Mouse (Mus musculus) midbrain, embryonic 10.5 days (tissue): ENCODE results near the gene Rsrc1. TPM values are rescaled to one million over a fixed set of nuclear protein-coding genes. Genes with fewer than 3 reads are reported as not detected.
A peak's percentile ranks its signal among the peaks of the same experiment; 100 is the strongest.

Experiments
- DNase-seq: peaks from one replicate; pipeline ENCODE4 v3.0.0-alpha.2; 2017; ENCODE audit warnings: low spot score
- H3K27ac ChIP-seq: fragments of 300-500 bp; sonication (generic); replicated peaks from 2 replicates; pipeline ENCODE4 v1.5.1; 2016; ENCODE audit warnings: mild to moderate bottlenecking
- H3K27me3 ChIP-seq: fragments of 300-500 bp; sonication (generic); 2 replicates; pipeline ENCODE4 v1.6.1; 2016; ENCODE audit warnings: low read depth, mild to moderate bottlenecking; ENCODE audit not compliant: poor library complexity, severe bottlenecking
- H3K36me3 ChIP-seq: fragments of 300-500 bp; sonication (generic); 2 replicates; pipeline ENCODE4 v1.6.1; 2016; ENCODE audit warnings: mild to moderate bottlenecking, moderate library complexity
- H3K4me1 ChIP-seq: fragments of 300-500 bp; sonication (generic); 2 replicates; pipeline ENCODE4 v1.6.1; 2016
- H3K4me3 ChIP-seq: fragments of 300-500 bp; sonication (generic); 2 replicates; pipeline ENCODE4 v1.5.1; 2016; ENCODE audit warnings: mild to moderate bottlenecking, moderate library complexity
- H3K9me3 ChIP-seq: fragments of 300-500 bp; sonication (generic); replicated peaks from 2 replicates; pipeline ENCODE4 v1.6.1; 2016; ENCODE audit warnings: mild to moderate bottlenecking
- WGBS: fragments of 180-500 bp; shearing (Covaris S2); methylation state at CpG from one replicate; pipeline ENCODE4 v1.1.7; 2016; 5-methylcytosine and 5-hydroxymethylcytosine counted together
- polyA plus RNA-seq: library from polyadenylated mRNA; unstranded; fragments of >200 nt; fragmentation: Nextera tagmentation; extraction: Ambion mirVana; gene quantifications from 2 replicates; pipeline ENCODE4 v1.2.1, GENCODE M21; 2016

Rsrc1 gene
- polyA plus RNA-seq, 1 experiment from 2014 or later, result 42.2 TPM

- no peak overlapping the region for H3K4me3 ChIP-seq
- no peak overlapping the region for H3K27ac ChIP-seq
- peaks cover 20% of the 10 kb centered on the region for H3K27me3 ChIP-seq
- WGBS, result 80% methylated on average over 5 of the region's 5 CpGs
- H3K4me1 ChIP-seq, result peaks cover 8% of the 10 kb centered on the region
- H3K9me3 ChIP-seq, result no peaks in the 10 kb centered on the region
- H3K36me3 ChIP-seq, result no peaks in the 10 kb centered on the region
- DNase-seq, result no peak
These were observed 388.4 kb downstream of the Rsrc1 start for GRCm38 (mm10) chr3:67369407-67370079.

- H3K36me3 ChIP-seq, result no peaks in the 10 kb centered on the region
- H3K9me3 ChIP-seq, result no peaks in the 10 kb centered on the region
- H3K27me3 ChIP-seq, result peaks cover 30% of the 10 kb centered on the region
- no peak for DNase-seq
- H3K4me1 ChIP-seq, result peaks cover 10% of the 10 kb centered on the region
- WGBS, result 77% methylated on average over 4 of the region's 4 CpGs
- no peak overlapping the region for H3K27ac ChIP-seq
- no peak overlapping the region for H3K4me3 ChIP-seq
These were observed 391.0 kb downstream of the Rsrc1 start for GRCm38 (mm10) chr3:67372194-67372593.

GRCm38 (mm10) chr3:67372781-67373180 lies 391.6 kb downstream of the Rsrc1 start:
- H3K27me3 ChIP-seq, result peaks cover 30% of the 10 kb centered on the region
- no peak overlapping the region for H3K27ac ChIP-seq
- no peak overlapping the region for H3K4me3 ChIP-seq
- no peaks in the 10 kb centered on the region for H3K9me3 ChIP-seq
- 65% methylated on average over 5 of the region's 5 CpGs for WGBS
- no peak for DNase-seq
- no peaks in the 10 kb centered on the region for H3K36me3 ChIP-seq
- peaks cover 10% of the 10 kb centered on the region for H3K4me1 ChIP-seq

- peak; percentile 92 for DNase-seq
- WGBS, result 0% methylated on average over 35 of the region's 35 CpGs
- H3K4me3 ChIP-seq, result peak within 1 kb of the TSS; percentile 67
- peaks cover 10% of the 10 kb centered on the region for H3K4me1 ChIP-seq
- H3K27me3 ChIP-seq, result peaks cover 30% of the 10 kb centered on the region
- peak within 1 kb of the TSS; percentile 84 for H3K27ac ChIP-seq
- H3K9me3 ChIP-seq, result no peaks in the 10 kb centered on the region
- no peaks in the 10 kb centered on the region for H3K36me3 ChIP-seq
These were observed 392.7 kb downstream of the Rsrc1 start, which contains the start of gene Mlf1 for GRCm38 (mm10) chr3:67373872-67374271. Gene Mlf1, plus strand, starts transcription at chr3:67374097.

- Histone ChIP-seq H3K36me3 (no peaks in the 10 kb centered on the region), H3K4me3 (peak overlapping the region; percentile 67), H3K27me3 (peaks cover 30% of the 10 kb centered on the region), H3K27ac (peak overlapping the region; percentile 84), H3K4me1 (peaks cover 10% of the 10 kb centered on the region), H3K9me3 (no peaks in the 10 kb centered on the region)
- no peak for DNase-seq
- 38% methylated on average over 7 of the region's 7 CpGs for WGBS
These were observed 393.2 kb downstream of the Rsrc1 start for GRCm38 (mm10) chr3:67374360-67374778.

GRCm38 (mm10) chr3:67375063-67375462 lies 393.9 kb downstream of the Rsrc1 start, which contains the start of gene Gm17402:
Gene Gm17402, minus strand, starts transcription at chr3:67375163.
- H3K27ac ChIP-seq, result peak within 1 kb of the TSS; percentile 84
- DNase-seq, result no peak
- H3K36me3 ChIP-seq, result no peaks in the 10 kb centered on the region
- H3K27me3 ChIP-seq, result peaks cover 30% of the 10 kb centered on the region
- peaks cover 10% of the 10 kb centered on the region for H3K4me1 ChIP-seq
- H3K9me3 ChIP-seq, result no peaks in the 10 kb centered on the region
- WGBS, result 59% methylated on average over 3 of the region's 3 CpGs
- peak within 1 kb of the TSS; percentile 67 for H3K4me3 ChIP-seq

GRCm38 (mm10) chr3:67378215-67378614 lies 397.0 kb downstream of the Rsrc1 start:
- peaks cover 10% of the 10 kb centered on the region for H3K4me1 ChIP-seq
- peaks cover 18% of the 10 kb centered on the region for H3K27me3 ChIP-seq
- H3K36me3 ChIP-seq, result no peaks in the 10 kb centered on the region
- H3K4me3 ChIP-seq, result no peak overlapping the region
- no peaks in the 10 kb centered on the region for H3K9me3 ChIP-seq
- H3K27ac ChIP-seq, result no peak overlapping the region
- no peak for DNase-seq

Other genes with a start within 250 kb of the Rsrc1 start
- 10.5 and 20.0 TPM in 2 replicates for gene Shox2, start 381 bp downstream of the Rsrc1 start, polyA plus RNA-seq